Mouse (Mus musculus): ENCODE measurements around the gene Tmco1.
"Not testable (repeated sequence)": the region's sequence is repeated elsewhere in the genome, so short reads cannot be mapped to it uniquely, and the experiment has no call there.

Tmco1 gene

GRCm38 (mm10) chr1:167331106-167331505 is 22.9 kb downstream of the Tmco1 start:
- no peak for DNase-seq (ENCODE audit: low read depth, low spot score)

DNA sequence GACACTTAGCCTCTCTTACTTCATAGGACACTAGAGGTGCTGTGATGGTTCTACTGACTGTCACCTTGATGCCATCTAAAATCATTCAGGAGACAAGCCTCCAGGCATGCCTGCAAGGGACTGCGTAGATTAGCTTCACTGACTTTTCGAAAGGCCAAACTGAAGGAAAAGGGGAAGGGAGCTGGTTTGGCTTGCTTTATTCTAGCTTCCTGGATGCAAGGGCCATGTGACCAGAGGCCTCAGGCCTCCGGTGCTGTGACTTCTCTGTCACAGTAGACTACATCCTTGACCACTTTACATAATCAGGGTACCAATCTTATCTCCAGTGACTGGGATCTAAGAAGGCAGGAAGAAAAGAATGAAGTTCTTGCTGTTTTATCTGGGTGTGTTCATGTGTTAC is 28.2 kb downstream of the Tmco1 start:
- no peak for DNase-seq (ENCODE audit: low read depth, low spot score)

DNA sequence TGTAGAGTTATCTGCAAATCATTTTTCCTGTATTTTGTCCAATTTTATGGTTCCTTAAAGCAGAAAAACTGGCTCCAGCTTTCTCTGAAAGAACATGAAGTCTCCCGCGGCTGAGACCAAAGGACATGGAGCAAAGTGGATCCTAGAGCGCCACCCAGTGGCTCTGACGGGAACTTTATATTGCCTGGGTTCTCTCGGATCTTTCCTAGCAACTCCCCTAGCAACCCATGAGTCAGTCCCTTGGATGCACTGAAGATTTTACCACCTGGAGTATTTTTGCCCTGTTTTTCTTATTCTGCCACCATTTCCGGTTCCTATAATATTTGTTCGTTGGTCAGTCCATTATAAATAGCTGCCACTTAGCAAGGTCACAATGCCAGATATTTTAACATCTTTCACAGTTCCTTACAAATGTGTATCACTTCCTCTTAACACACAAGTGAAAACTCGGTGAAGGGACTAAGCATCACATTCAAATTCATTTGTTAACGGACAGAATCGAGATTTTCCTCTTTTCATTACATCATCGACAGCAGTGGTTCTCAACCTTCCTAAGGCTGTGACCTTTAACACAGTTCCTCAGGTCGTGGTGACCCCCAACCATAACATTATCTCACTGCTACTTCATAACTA is 29.4 kb downstream of the Tmco1 start:
- DNase-seq (ENCODE audit: low read depth, low spot score) = peak; percentile 91

- peak; percentile 21 for DNase-seq (ENCODE audit: low read depth, low spot score)
These were observed 31.1 kb downstream of the Tmco1 start for GRCm38 (mm10) chr1:167339177-167339781.

DNA sequence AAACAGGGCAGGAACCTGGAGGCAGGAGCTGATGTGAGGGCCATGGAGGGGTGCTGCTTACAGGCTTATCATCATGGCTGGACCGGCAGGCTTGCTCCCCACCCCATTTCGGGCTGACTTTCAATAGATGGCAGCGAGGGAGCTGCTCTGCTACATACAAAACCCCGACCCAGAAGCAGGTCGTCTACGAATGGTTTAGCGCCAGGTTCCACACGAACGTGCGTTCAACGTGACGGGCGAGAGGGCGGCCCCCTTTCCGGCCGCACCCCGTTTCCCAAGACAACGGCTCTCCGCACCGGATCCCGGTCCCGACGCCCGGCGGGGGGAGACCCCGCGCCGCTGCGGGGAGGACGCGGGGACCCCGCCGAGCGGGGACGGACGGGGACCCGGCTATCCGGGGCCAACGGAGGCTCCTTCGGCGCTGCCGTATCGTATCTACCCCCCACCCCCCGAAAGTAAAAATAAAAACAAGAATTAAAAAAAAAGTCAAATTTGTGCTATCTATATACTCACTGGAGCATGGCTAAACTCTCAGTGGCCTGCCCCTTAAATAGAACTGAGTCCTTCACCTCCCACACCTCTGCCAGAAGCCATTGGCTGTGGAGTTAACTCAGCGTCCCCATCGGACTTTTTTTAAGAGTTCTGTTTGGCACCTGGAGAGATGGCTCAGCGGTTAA is 32.1 kb downstream of the Tmco1 start:
- peak; percentile 32 for DNase-seq (ENCODE audit: low read depth, low spot score)

DNA sequence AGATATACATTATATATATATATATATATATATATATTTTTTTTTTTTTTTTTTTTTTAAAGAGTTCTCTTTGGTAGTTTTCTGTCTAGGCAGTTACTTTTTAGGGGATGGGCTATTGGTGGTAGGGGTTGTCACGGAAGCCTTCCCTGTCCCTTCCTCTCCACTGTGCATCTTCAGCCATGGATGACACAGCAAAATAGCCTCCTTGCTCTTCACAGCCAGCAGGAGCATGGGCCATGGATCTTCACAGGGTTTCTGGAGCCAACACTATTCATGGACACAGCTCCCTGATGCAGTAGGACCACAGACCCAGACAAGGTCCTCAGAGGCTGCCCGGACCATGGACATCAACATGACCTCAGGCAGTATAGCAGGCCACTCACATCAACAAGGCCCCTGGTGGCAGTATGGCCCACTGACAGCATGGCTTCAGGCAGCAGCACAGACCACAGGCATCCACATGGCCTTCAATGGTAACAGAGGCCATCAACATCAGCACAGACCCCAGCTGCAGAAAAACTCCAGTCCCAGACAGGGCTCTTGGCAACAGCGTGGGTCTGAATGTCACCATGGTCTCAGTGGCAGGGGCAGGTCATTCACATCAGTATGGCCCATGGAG is 32.8 kb downstream of the Tmco1 start:
- DNase-seq (ENCODE audit: low read depth, low spot score) = no peak

GRCm38 (mm10) chr1:167342831-167343230 is 34.7 kb downstream of the Tmco1 start:
- no peak for DNase-seq (ENCODE audit: low read depth, low spot score)

- not testable (repeated sequence) for DNase-seq (ENCODE audit: low read depth, low spot score)
These were observed 37.9 kb downstream of the Tmco1 start for GRCm38 (mm10) chr1:167345994-167346520.

- not testable (repeated sequence) for DNase-seq (ENCODE audit: low read depth, low spot score)
These were observed 41.0 kb downstream of the Tmco1 start for GRCm38 (mm10) chr1:167349206-167349605.

- peak; percentile 86 for DNase-seq (ENCODE audit: low read depth, low spot score)
These were observed 41.8 kb downstream of the Tmco1 start, which contains the start of gene Aldh9a1 for GRCm38 (mm10) chr1:167349815-167350596. TSS of gene Aldh9a1 (plus strand) at chr1:167349991.

DNA sequence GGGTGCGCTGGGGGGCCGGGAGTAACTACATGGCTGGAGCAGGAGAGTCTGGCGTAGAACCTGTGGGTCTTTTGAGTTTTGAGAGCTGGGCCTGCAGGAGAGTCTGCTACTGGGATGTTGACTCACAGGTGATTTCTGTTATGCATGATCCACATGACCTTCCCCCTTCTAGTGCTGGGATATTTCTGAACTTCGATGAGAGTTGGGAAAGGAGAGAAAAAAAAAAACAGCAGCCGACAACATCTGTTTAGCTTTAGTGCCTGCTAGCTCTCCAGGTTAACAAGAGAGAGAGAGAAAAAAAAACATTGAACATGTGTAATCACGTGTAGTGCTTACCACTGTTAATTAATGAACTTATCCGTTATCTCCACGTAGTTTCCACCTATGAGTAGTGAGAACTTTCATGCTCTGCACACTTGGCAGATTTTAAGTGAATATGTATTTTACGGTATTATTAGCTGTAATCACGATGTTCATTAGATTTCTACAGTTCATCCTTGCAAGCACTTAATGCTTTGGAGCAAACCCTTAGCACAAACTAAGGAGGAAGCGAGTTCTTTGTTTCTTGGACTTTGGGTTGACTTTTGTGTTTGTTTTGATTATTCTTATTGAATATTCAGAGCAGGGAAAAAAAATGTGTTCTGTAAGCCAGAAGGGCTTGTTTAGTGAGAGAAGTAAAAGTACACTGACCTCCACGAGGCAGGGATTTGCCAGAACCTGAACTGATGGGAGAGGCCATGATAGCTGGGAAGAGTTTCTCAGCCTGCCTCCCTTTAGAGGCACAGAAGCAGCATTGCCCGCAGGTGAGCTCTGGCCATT is 42.6 kb downstream of the Tmco1 start:
- DNase-seq (ENCODE audit: low read depth, low spot score) = no peak

DNA sequence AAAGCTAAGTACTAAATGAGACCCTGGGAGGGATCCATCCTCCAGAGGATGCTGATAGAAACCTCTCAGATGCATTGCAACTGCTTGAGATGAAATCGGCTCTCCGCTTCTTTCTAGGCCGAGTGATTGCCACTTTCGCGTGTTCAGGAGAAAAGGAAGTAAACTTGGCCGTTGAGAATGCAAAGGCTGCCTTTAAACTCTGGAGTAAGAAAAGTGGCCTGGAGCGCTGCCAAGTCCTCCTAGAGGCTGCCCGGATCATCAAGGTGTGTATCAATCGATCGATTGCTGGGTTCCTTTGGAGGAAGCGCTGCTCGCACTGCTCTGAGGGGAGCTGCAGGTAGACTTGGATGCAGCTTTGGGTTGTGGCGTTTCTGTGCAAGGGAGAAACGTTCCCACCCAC is 44.2 kb downstream of the Tmco1 start:
- no peak for DNase-seq (ENCODE audit: low read depth, low spot score)

DNA sequence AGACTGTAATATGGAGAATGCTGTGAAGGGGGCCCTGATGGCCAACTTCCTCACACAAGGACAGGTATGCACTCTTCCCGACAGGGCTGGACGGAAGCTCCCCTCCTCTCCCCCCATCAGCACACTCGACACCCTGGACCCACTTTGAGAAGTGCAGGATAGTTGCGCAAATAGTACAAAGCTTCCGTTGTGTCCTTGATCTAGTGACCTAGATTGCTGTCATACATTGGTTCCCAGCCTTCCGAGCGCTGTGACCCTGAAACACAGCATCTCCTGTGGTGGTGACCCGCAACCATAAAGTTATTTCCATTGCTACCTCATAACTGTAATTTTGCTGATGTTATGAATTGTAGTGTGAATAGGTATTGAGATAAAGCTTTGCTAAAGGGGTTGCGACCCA is 49.2 kb downstream of the Tmco1 start:
- no peak for DNase-seq (ENCODE audit: low read depth, low spot score)

DNA sequence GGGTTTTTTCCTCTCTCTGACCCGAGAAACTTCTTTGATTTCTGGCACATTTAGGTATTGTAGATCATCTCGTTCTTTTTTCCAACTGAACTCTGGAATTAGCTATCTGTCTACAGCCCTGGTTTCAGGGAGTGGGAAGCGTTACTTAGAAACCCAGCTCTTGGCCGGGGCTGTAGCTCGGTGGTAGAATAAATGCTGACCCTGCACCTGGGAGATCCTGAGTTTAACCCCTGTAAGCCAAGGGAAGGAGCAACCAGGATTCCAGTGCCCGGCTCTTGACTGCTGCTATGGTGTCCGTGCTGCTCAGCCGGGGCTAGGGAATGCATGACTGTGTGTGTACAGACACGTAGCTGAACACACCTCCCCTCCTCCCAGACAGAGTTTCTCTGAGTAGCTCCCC is 50.6 kb downstream of the Tmco1 start:
- no peak for DNase-seq (ENCODE audit: low read depth, low spot score)

DNA sequence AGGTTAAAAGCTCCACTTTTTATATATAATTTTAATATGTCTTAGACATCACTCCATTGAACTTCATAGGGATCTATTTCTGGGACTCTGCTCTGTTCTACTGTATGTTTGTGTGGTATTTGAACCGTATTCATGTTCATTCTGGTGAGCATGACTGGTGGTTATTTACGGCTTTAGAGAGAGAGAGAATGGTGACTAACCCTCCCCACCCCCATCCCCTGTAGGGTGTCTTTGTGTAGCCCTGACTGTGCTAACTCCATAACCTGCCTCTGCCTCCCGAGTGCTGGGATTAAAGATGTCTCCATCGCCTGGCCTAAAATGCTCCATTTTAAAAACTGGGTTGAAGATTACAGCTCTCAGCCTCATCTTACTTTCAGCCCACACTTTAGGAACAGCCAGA is 52.1 kb downstream of the Tmco1 start:
- DNase-seq (ENCODE audit: low read depth, low spot score) = no peak

DNA sequence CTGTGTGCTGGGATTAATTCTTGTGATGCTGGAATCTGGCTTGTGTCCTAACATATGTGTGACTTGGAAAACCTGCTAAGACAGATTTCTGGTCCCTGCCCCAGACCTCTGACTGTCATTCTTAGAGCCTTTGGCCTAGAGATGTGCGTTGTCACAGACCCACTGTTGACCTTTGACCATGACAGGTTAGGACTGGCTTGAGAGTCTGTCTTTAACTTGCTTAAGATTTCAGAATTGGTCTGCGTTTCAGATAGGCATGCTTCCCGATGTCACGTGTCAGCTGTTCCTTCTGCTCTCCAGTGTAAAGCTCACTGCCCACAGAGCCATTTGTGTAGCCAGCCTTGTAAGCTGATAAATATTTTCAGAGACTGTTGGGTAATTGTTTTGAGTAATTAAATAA is 54.6 kb downstream of the Tmco1 start:
- no peak for DNase-seq (ENCODE audit: low read depth, low spot score)

- DNase-seq (ENCODE audit: low read depth, low spot score) = no peak
These were observed 55.1 kb downstream of the Tmco1 start for GRCm38 (mm10) chr1:167363322-167363721.

DNA sequence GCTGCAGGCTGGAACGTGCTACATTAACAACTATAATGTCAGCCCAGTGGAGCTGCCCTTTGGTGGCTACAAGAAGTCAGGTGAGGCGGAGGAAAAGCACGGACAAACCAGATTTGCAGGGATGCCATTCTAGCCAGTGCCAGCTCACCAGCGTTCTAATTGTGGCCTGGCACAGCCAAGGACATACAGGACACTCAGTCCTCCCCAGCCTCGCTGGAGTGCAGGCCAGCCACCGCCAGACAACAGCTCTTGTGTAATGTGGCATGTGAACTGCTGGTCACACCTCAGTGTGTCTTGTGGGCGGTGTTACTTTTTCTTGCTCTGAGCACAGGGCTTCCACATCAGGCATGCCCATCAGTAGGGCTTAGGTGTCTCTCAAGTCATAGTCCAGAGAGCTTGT is 57.6 kb downstream of the Tmco1 start:
- DNase-seq (ENCODE audit: low read depth, low spot score) = no peak

DNA sequence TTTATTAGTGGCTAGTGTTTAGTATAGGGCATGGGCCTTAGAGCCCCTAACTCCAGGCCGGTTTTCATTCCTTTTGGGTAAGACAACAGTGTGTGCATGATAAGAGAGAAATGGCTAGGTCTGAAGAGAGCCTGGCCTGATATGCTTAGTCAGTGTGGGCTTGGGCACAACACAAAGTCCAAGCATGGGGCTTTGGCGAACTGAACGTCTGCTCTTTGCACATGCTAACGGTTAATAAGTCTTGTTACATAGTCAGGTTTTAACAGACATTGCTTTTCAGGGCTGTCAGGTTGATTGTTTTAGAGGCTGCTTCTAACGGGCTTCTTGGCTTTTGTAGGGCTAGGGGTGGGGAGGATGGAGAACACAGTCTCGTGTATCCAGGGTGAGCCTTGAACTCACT is 58.4 kb downstream of the Tmco1 start:
- no peak for DNase-seq (ENCODE audit: low read depth, low spot score)

DNA sequence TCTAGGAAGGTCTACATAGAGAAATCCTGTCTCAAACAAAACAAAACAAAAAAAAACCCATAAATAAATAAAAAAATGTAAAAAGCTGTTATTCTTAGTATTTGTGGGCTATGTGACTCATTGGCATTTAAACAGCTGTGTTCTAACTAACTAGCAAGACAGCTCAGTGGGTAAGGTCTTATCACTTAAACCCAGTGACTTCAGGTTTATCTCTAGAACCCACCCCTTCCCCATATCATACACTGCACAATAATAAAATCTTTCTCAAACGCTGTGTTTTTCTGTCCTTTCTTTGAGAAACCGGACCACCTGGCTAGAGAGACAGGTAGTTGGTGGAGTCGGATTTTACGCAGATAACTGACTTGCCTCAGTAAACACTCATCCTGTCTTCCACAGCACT is 59.8 kb downstream of the Tmco1 start:
- no peak for DNase-seq (ENCODE audit: low read depth, low spot score)

DNA sequence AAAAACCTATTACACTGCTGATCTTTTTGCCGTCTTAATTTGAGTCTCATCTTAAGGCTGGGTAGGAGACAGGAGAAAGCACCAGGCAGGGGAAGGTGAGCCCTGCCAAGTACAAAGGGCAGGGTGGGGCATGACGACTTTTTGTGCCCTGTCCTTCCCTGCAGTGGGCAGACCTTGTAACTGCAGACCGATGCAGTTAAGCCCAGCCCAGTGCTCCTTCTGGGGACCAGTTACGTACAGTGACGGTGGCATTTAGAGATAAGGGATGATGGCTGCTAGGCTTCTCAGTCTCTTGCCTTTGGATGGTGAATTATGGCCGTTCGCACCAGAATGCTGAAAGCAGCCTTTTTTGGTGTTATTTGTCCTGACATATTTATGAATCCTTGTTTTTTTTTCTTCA is 60.3 kb downstream of the Tmco1 start:
- DNase-seq (ENCODE audit: low read depth, low spot score) = no peak

Data from CD4-positive, CD25-positive, alpha-beta regulatory T cell, adult 2 months (primary cell).